Mouse (Mus musculus) hindbrain, embryonic 12.5 days (tissue): Measurements from ENCODE around the gene Sall1. TPM values are rescaled to one million over a fixed set of nuclear protein-coding genes. Genes with fewer than 3 reads are reported as not detected.
A peak's percentile ranks its signal among the peaks of the same experiment; 100 is the strongest.

Experiments used
- ATAC-seq: fragments of 200-750 bp; cut with Nextera tagmentation; 2 replicates; pipeline ENCODE4 v1.8.0; 2017; ENCODE audit warnings: moderate TSS enrichment; ENCODE audit not compliant: low FRiP score
- H3K27ac ChIP-seq: fragments of 300-500 bp; sonication (generic); 2 replicates; pipeline ENCODE4 v1.5.1; 2016; ENCODE audit warnings: mild to moderate bottlenecking
- H3K27me3 ChIP-seq: fragments of 300-500 bp; sonication (generic); 2 replicates; pipeline ENCODE4 v1.6.1; 2016; ENCODE audit warnings: mild to moderate bottlenecking
- H3K36me3 ChIP-seq: fragments of 300-500 bp; sonication (generic); 2 replicates; pipeline ENCODE4 v1.6.1; 2016; ENCODE audit warnings: mild to moderate bottlenecking
- H3K4me1 ChIP-seq: fragments of 300-500 bp; sonication (generic); 2 replicates; pipeline ENCODE4 v1.6.1; 2016
- H3K4me2 ChIP-seq: fragments of 300-500 bp; sonication (generic); replicated peaks from 2 replicates; pipeline ENCODE4 v1.6.1; 2016; ENCODE audit warnings: mild to moderate bottlenecking
- H3K4me3 ChIP-seq: fragments of 300-500 bp; sonication (generic); 2 replicates; pipeline ENCODE4 v1.5.1; 2016; ENCODE audit warnings: mild to moderate bottlenecking
- H3K9ac ChIP-seq: fragments of 300-500 bp; sonication (generic); 2 replicates; pipeline ENCODE4 v1.6.1; 2016; ENCODE audit warnings: mild to moderate bottlenecking, moderate library complexity
- H3K9me3 ChIP-seq: fragments of 300-500 bp; sonication (generic); replicated peaks from 2 replicates; pipeline ENCODE4 v1.6.1; 2016; ENCODE audit warnings: mild to moderate bottlenecking
- WGBS: fragments of 180-500 bp; shearing (Covaris S2); methylation state at CpG from one replicate; pipeline ENCODE4 v1.1.7; 2016; 5-methylcytosine and 5-hydroxymethylcytosine counted together
- polyA plus RNA-seq: library from polyadenylated mRNA; unstranded; fragments of >200 nt; fragmentation: Nextera tagmentation; extraction: Ambion mirVana; gene quantifications from 2 replicates; pipeline ENCODE4 v1.2.1, GENCODE M21; 2016

The Sall1 gene
- polyA plus RNA-seq, 1 experiment from 2014 or later, result 15.6 TPM

- no peaks in the 10 kb centered on the region for H3K9me3 ChIP-seq
- no peak for ATAC-seq
- peak overlapping the region; percentile 66 for H3K27ac ChIP-seq
- peak overlapping the region; percentile 80 for H3K4me2 ChIP-seq
- H3K4me1 ChIP-seq, result peaks cover 55% of the 10 kb centered on the region
- peaks cover 58% of the 10 kb centered on the region for H3K27me3 ChIP-seq
- peak overlapping the region; percentile 65 for H3K4me3 ChIP-seq
- peak overlapping the region; percentile 50 for H3K9ac ChIP-seq
- 2% methylated on average over 17 of the region's 17 CpGs for WGBS
- H3K36me3 ChIP-seq, result no peaks in the 10 kb centered on the region
These were observed 1.8 kb upstream of the Sall1 start for GRCm38 (mm10) chr8:89045726-89046125.

DNA sequence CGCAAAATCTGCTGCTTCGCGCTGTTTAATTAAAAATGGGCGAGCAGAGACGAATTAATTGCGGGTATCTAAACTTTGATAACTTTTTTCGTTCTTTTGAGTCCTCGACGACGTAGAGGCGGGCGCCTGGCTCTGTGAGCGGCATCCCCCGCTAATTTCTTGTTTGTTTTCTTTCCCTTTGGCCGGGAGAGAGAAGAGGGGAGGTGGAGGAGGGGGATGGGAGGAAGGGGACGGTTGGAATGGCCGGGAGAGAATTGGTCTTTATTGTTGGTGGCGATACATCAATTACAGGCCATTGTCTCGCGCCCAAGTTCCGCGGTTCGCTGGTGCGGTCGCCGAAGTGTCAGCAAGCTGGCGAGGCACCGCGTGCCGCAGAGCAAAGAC lies 1.2 kb upstream of the Sall1 start:
- peaks cover 55% of the 10 kb centered on the region for H3K4me1 ChIP-seq

DNA sequence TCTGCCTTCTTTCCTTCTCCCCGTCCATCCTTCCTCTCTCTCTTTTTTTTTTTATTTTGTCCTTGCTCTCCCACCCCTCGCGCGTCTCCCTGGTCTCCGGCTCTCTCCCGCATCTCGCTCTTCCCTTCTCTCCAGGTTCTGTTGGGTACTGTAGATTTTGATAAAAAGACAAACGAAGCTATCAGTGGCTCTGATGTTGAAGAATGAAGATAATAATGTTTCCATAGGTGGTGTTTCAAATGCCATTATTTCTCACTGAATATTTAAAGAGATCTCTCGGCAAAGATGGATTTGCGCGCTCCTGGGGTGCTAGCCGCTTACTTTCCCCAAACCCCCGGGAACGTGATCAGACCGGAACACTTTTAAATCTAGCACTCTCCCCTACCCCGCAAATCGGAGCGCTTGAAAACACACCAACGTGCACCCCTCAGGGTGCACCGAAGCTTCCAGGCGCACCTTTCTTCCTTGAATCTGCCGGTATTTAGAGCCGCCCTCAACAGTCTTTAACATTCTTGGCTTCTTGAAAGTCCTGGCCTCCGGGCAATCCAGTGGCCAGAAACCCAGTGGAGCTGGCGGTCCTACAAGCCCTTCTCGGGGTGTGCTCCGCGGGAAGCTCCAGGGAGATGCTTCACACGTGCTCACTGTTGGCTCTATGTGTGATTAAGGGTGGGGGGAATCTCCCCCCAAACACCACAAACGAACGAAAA lies 702 bp upstream of the Sall1 start:
- H3K9ac ChIP-seq, result peak overlapping the region; percentile 90
- H3K4me3 ChIP-seq, result peak overlapping the region; percentile 65
- under 1% methylated on average over 31 of the region's 31 CpGs for WGBS
- ATAC-seq, result no peak
- peak overlapping the region; percentile 80 for H3K4me2 ChIP-seq
- no peaks in the 10 kb centered on the region for H3K36me3 ChIP-seq
- H3K9me3 ChIP-seq, result no peaks in the 10 kb centered on the region
- H3K4me1 ChIP-seq, result peaks cover 55% of the 10 kb centered on the region
- peak overlapping the region; percentile 96 for H3K27ac ChIP-seq
- H3K27me3 ChIP-seq, result peaks cover 58% of the 10 kb centered on the region

More for the DNA sequence above, 1.2 kb upstream of the Sall1 start:
- Histone ChIP-seq H3K27ac (peak overlapping the region; percentile 96), H3K27me3 (peaks cover 59% of the 10 kb centered on the region), H3K9ac (peak overlapping the region; percentile 90; the same call in 1 of the 2 replicates), H3K4me3 (peak overlapping the region; percentile 65), H3K4me2 (peak overlapping the region; percentile 80), H3K36me3 (no peaks in the 10 kb centered on the region), H3K9me3 (no peaks in the 10 kb centered on the region)
- under 1% methylated on average over 30 of the region's 30 CpGs for WGBS
- no peak for ATAC-seq

DNA sequence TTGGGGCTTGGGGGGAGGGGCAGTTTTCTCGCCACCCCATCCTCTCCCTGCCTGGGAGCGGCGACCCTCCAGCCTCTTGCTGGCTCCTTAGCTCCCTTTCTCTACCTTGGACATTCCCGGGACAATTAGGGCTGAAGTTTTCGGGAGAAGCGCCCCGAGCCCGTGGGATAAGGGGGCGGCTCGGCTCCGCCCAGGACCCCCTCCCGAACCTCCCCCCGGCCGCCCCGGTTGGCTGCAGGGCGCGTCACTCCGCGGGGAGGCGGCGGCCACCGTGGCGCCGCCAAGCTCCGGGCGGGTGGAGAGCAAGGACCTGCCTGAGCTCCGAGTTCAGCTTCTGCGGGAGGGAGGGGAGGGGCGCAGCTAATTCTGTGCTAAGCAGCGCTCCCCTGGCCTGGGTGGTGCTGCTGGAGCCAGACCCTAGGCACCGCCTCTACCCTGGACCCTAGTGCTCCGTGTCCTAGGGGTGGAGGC lies 556 bp downstream of the Sall1 start:
- Histone ChIP-seq H3K4me3 (peak overlapping the region; percentile 65), H3K9me3 (no peaks in the 10 kb centered on the region), H3K36me3 (no peaks in the 10 kb centered on the region), H3K27ac (peak overlapping the region; percentile 96), H3K27me3 (peaks cover 53% of the 10 kb centered on the region), H3K9ac (peak overlapping the region; percentile 90), H3K4me2 (peak overlapping the region; percentile 80), H3K4me1 (peaks cover 55% of the 10 kb centered on the region)
- peak; percentile 80 for ATAC-seq
- WGBS, result 1% methylated on average over 26 of the region's 32 CpGs

DNA sequence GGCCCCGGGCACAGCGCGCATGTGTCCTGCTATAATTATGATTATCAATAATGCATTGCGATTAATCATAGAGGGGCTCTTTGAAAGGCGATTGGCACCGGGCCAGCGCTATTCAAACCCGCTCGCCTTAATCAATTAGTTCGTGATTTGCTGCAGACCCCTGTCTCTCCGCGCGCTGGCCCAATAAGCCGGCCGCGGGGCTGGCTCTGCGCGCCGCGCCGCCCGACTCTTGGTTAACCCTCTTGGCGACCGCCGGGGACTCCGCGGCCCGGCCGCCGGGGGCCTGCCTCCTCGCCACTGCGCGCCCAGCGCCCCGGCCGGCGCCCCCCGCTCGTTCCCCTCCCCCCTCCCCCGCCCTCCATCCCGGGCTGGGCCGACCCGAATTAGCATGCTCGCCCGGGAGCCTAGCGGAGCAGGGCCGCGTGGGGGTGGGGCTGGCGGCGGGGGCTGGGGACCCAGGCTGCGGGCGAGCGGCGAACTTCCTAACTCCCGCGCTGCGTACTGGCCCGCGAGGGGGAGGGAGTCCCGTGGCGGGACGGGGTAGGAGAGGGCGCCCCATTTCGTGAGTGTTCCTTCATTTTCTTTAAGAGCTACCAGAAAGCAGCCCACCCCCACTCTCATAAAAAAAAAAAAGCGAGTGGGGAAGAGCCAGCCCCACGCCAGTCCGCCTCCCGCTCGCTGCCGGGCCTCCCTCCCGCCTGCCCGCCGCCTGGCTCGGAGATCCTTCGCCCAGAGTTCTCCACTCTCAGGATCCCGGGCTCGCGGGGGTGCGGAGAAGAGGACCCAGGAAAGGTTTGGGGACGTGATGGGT lies 1.2 kb downstream of the Sall1 start:
- peaks cover 50% of the 10 kb centered on the region for H3K27me3 ChIP-seq
- WGBS, result under 1% methylated on average over 79 of the region's 80 CpGs
- ATAC-seq, result peak; percentile 86
- H3K36me3 ChIP-seq, result no peaks in the 10 kb centered on the region
- H3K27ac ChIP-seq, result peak overlapping the region; percentile 96
- peaks cover 55% of the 10 kb centered on the region for H3K4me1 ChIP-seq
- no peaks in the 10 kb centered on the region for H3K9me3 ChIP-seq
- H3K9ac ChIP-seq, result peak overlapping the region; percentile 90
- H3K4me3 ChIP-seq, result peak overlapping the region; percentile 65
- peak overlapping the region; percentile 80 for H3K4me2 ChIP-seq

DNA sequence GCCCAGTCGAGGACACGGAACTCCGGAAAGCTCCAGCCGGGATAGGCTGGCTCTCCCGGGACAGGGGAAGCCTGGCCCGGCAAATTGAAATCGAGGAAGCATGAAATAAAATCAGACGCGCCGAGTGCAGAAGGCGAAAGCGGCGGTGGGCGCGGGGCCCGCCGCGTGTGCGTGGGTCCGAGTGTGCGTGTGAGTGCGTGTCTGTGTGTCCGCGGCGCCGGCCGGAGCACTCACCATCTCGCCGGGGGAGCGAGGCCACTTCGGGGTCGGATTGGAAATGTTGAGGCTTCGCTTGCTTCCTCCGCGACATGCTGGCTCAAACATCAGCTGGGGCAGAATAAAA lies 1.9 kb downstream of the Sall1 start:
- under 1% methylated on average over 35 of the region's 35 CpGs for WGBS
- peaks cover 43% of the 10 kb centered on the region for H3K27me3 ChIP-seq
- peak overlapping the region; percentile 96 for H3K27ac ChIP-seq
- peak; percentile 8; the same call in 1 of the 2 replicates for ATAC-seq
- H3K9ac ChIP-seq, result peak overlapping the region; percentile 90
- H3K4me1 ChIP-seq, result peaks cover 52% of the 10 kb centered on the region
- no peaks in the 10 kb centered on the region for H3K36me3 ChIP-seq
- H3K4me2 ChIP-seq, result peak overlapping the region; percentile 80
- H3K4me3 ChIP-seq, result peak overlapping the region; percentile 65
- no peaks in the 10 kb centered on the region for H3K9me3 ChIP-seq

DNA sequence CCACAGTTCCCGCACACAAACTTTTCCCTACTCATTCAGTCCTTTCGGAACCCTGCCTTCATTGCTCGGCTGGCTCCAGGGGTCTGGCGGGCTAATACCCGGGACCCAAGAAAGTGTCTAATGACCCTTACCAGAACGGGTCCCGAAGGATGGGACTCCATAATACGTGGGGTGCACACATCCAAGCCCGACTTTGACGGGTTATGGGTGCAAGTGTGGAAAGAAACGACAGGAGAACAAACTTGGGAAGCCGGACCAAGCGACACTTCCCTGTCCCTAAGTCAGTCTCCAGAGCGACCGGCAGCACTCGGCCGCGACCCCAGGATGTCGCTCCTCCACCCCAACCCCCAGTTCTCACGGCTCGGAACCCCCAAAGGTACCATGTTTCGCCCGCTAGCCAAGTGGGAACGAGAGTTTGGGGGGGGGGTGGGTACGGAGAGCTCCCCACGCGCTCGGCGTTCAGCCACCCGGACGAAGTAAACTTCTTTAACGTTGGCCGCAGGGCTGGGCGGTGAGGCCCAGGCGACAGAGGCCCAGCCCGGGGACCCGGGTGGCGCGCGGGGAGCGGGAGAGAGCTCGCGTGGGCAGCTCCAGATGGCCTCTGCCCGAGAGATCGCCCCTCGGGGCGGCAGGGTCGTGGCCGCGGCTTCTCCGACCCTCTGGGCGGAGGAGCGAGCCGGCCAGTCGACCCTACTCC lies 2.4 kb downstream of the Sall1 start:
- Histone ChIP-seq H3K27ac (peak overlapping the region; percentile 96), H3K9ac (peak overlapping the region; percentile 90), H3K4me1 (peaks cover 52% of the 10 kb centered on the region), H3K36me3 (no peaks in the 10 kb centered on the region), H3K9me3 (no peaks in the 10 kb centered on the region), H3K27me3 (peaks cover 39% of the 10 kb centered on the region), H3K4me3 (peak overlapping the region; percentile 65), H3K4me2 (peak overlapping the region; percentile 80)
- under 1% methylated on average over 55 of the region's 55 CpGs for WGBS
- ATAC-seq, result no peak

GRCm38 (mm10) chr8:89040751-89041420 lies 3.1 kb downstream of the Sall1 start:
- peak overlapping the region; percentile 65 for H3K4me3 ChIP-seq
- peaks cover 52% of the 10 kb centered on the region for H3K4me1 ChIP-seq
- WGBS, result under 1% methylated on average over 40 of the region's 40 CpGs
- no peaks in the 10 kb centered on the region for H3K36me3 ChIP-seq
- H3K27me3 ChIP-seq, result peaks cover 35% of the 10 kb centered on the region
- H3K27ac ChIP-seq, result peak overlapping the region; percentile 96
- ATAC-seq, result no peak
- H3K9ac ChIP-seq, result peak overlapping the region; percentile 90
- no peaks in the 10 kb centered on the region for H3K9me3 ChIP-seq
- peak overlapping the region; percentile 80 for H3K4me2 ChIP-seq

DNA sequence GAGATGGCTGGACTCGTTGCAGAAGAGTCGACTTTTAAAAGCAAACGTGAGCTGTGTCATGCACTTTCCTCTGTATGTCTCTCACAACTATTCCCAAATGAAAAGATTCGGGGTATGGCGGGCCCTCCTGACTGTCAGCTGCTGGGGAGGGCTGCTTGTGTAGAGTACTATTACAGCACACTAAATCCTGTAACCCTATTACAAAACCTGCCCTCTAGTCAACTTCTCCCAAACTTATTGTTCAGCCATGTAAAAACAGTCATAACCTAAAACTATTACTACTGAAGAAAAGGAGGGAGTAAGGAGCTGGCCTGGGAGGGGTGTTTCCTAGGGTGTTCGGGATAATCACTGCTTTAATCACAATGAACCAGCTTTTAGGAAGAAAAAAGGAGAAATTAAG lies 4.1 kb downstream of the Sall1 start:
- Histone ChIP-seq H3K4me3 (peak overlapping the region; percentile 65), H3K27me3 (peaks cover 31% of the 10 kb centered on the region), H3K9me3 (no peaks in the 10 kb centered on the region), H3K4me2 (peak overlapping the region; percentile 80), H3K27ac (peak overlapping the region; percentile 35; the same call in 1 of the 2 replicates), H3K36me3 (no peaks in the 10 kb centered on the region), H3K4me1 (peaks cover 45% of the 10 kb centered on the region), H3K9ac (peak overlapping the region; percentile 90)
- ATAC-seq, result no peak
- 6% methylated on average over 6 of the region's 6 CpGs for WGBS

GRCm38 (mm10) chr8:89038920-89039319 lies 5.0 kb downstream of the Sall1 start:
- Histone ChIP-seq H3K36me3 (no peaks in the 10 kb centered on the region), H3K4me1 (peaks cover 40% of the 10 kb centered on the region), H3K4me2 (peak overlapping the region; percentile 80), H3K4me3 (peak overlapping the region; percentile 65), H3K27me3 (peaks cover 29% of the 10 kb centered on the region), H3K27ac (no peak overlapping the region), H3K9me3 (no peaks in the 10 kb centered on the region), H3K9ac (peak overlapping the region; percentile 47; the same call in 1 of the 2 replicates)
- WGBS, result 29% methylated on average over 4 of the region's 4 CpGs
- no peak for ATAC-seq

- WGBS, result 4% methylated on average over 9 of the region's 9 CpGs
- peak overlapping the region; percentile 41; the same call in 1 of the 2 replicates for H3K27ac ChIP-seq
- peaks cover 3% of the 10 kb centered on the region; the same call in 1 of the 2 replicates for H3K36me3 ChIP-seq
- peak overlapping the region; percentile 80 for H3K4me2 ChIP-seq
- H3K27me3 ChIP-seq, result peaks cover 24% of the 10 kb centered on the region
- peak overlapping the region; percentile 51; the same call in 1 of the 2 replicates for H3K9ac ChIP-seq
- peaks cover 28% of the 10 kb centered on the region for H3K4me1 ChIP-seq
- no peak for ATAC-seq
- peak overlapping the region; percentile 23 for H3K4me3 ChIP-seq
- H3K9me3 ChIP-seq, result no peaks in the 10 kb centered on the region
These were observed 6.3 kb downstream of the Sall1 start for GRCm38 (mm10) chr8:89037536-89038236.
